24 mouse cellular contexts compared by ENCODE assay signal in genomic region chr17:17637387-17637786, GRCm38 (mm10). TPM values are rescaled to one million over a fixed set of nuclear protein-coding genes. Genes with fewer than 3 reads are reported as not detected.
DNase-seq lines count a peak whose midpoint lies in the region; ATAC-seq and TF ChIP-seq lines count a peak whose summit lies in the region.
"Had no signal": no experiment of that assay in that cellular context is flagged by ENCODE, and none has a peak within 500 bp of the region (broad histone marks: within the 10 kb centered on the region; RNA-seq: fewer than 3 reads in every experiment).

No protein-coding gene starts in this region.

- 83% methylated on average over 3 of the region's 3 CpGs for WGBS in kidney, adult 2 months

- H3K4me3 ChIP-seq in kidney, adult 2 months (ENCODE audit: insufficient read depth, low read depth, low read length), result no peak overlapping the region
- H3K4me3 ChIP-seq: embryonic facial prominence, embryonic 10.5 days; embryonic facial prominence, embryonic 12.5 days; forebrain, embryonic 13.5 days; forebrain, embryonic 15.5 days had no signal

- ATAC-seq in inflammation-experienced regulatory T-cells, adult 6 months, result peak; percentile 69
- ATAC-seq in megakaryocyte progenitor cell, adult 5-6 weeks (replicated peaks; ENCODE audit: poor library complexity), result no peak
- ATAC-seq: forebrain, embryonic 13.5 days; forebrain, embryonic 15.5 days; forebrain, postnatal 0 days; Patski had no signal

- H3K27ac ChIP-seq in kidney, adult 2 months (ENCODE audit: insufficient read depth, low read depth, low read length), result no peak overlapping the region
- H3K27ac ChIP-seq: embryonic facial prominence, embryonic 10.5 days; embryonic facial prominence, embryonic 12.5 days; forebrain, embryonic 13.5 days; forebrain, embryonic 15.5 days had no signal

- no peaks in the 10 kb centered on the region for H3K4me1 ChIP-seq in kidney, adult 2 months (ENCODE audit: control insufficient read depth, insufficient read depth, low read length)
- H3K4me1 ChIP-seq: embryonic facial prominence, embryonic 12.5 days; forebrain, embryonic 13.5 days; forebrain, embryonic 15.5 days had no signal

- no peak for TF ChIP-seq POLR2A in kidney, adult 2 months (IDR thresholded peaks at IDR 0.05; ENCODE audit: low read depth, low read length)

- TF ChIP-seq CTCF in kidney, adult 2 months (conservative IDR thresholded peaks at IDR 0.05; ENCODE audit: insufficient read depth, insufficient read length, low read depth, low read length), result no peak

- no peaks in the 10 kb centered on the region for H3K27me3 ChIP-seq in kidney, adult 2 months (replicated peaks; ENCODE audit: control insufficient read depth, insufficient read depth, low read length)
- H3K27me3 ChIP-seq: CH12.LX; embryonic facial prominence, embryonic 12.5 days; forebrain, embryonic 13.5 days; forebrain, embryonic 15.5 days; Patski had no signal

- H3K36me3 ChIP-seq in kidney, adult 2 months (ENCODE audit: control insufficient read depth, insufficient read depth, low read length), result no peaks in the 10 kb centered on the region
- H3K36me3 ChIP-seq: embryonic facial prominence, embryonic 10.5 days; embryonic facial prominence, embryonic 12.5 days; forebrain, embryonic 15.5 days; G1E had no signal

- DNase-seq in 3T3-L1 (ENCODE audit: low read depth, low spot score) (peak; percentile 34), 416B (ENCODE audit: low read depth) (peak; percentile 64), adipocyte (ENCODE audit: low spot score) (no peak)
- DNase-seq in T-cell, adult 2 months (ENCODE audit: low spot score), result peak; percentile 32
- DNase-seq in kidney, adult 2 months, result no peak
- no peak for DNase-seq in urinary bladder, adult 18-20 months (ENCODE audit: low spot score in 2 of 2)
- DNase-seq: adrenal gland, adult 2 months; adrenal gland, postnatal 10 days; adrenal gland, postnatal 25 days; cerebellum, adult 11 months; cerebellum, adult 18-20 months; cerebellum, adult 9-10 months; cerebellum, postnatal 10 days; cerebellum, postnatal 25 days; forebrain, postnatal 0 days had no signal

RNA-seq across cellular contexts. Expression of gene Lnpep, which starts 12.5 kb away (rescaled TPM):
- polyA plus RNA-seq in inflammation-experienced regulatory T-cells, adult 6 months (2017; shearing (Covaris generic)), result 10 to 100 TPM; 33.9 to 38.6 (median 36.0) TPM
- polyA plus RNA-seq in kidney, adult 2 months (2012; rRNA removed), result 7.9 and 11.0 TPM in 2 replicates
- total RNA-seq in megakaryocyte progenitor cell, adult 5-6 weeks (2015), result 70.8 and 72.5 TPM in 2 replicates
- 40.0 and 51.7 TPM in 2 replicates for total RNA-seq in megakaryocyte progenitor cell, adult 5-6 weeks (2017)

Comparison
In these comparisons a context has a peak if more than half of its experiments do, and no peak if none do; other contexts are left out.
1. DNase-seq: peak in 3T3-L1 (single experiment), 416B (single experiment) and T-cell, adult 2 months (single experiment); none in kidney, adult 2 months (single experiment), adipocyte (single experiment) and urinary bladder, adult 18-20 months (0 of 2).